Mouse (Mus musculus) CH12.LX (cell line): ENCODE results near the gene Mrpl44.

Experiments
- CTCF ChIP-seq, 2 experiments: IDR thresholded peaks in 1 of 2; conservative IDR thresholded peaks in 1 of 2; 2 replicates each; pipeline ENCODE4 v1.5.1; 2011 to 2012; ENCODE audit warnings: low read depth in 2 of 2, low read length in 2 of 2, improper control_type of control experiment in 1 of 2, inconsistent platforms in 1 of 2, mild to moderate bottlenecking in 1 of 2, moderate library complexity in 1 of 2
- E2F4 ChIP-seq: IDR thresholded peaks from 2 replicates; pipeline ENCODE4 v1.6.1; 2011; ENCODE audit warnings: low read depth, low read length, improper control_type of control experiment; ENCODE audit not compliant: insufficient replicate concordance
- POLR2AphosphoS2 ChIP-seq: IDR thresholded peaks from 2 replicates; pipeline ENCODE4 v1.6.1; 2011; ENCODE audit warnings: low read depth, low read length, improper control_type of control experiment
- ZC3H11A ChIP-seq: IDR thresholded peaks from 2 replicates; pipeline ENCODE4 v1.6.1; 2012; ENCODE audit warnings: low read depth, mild to moderate bottlenecking, inconsistent platforms, low read length, improper control_type of control experiment
- ZMIZ1 ChIP-seq: IDR thresholded peaks from 2 replicates; pipeline ENCODE4 v1.6.1; 2012; ENCODE audit warnings: low read depth, mild to moderate bottlenecking, inconsistent platforms, low read length, improper control_type of control experiment
- ZNF384 ChIP-seq: IDR thresholded peaks from 2 replicates; pipeline ENCODE4 v1.6.1; 2012; ENCODE audit warnings: low read depth, low read length, improper control_type of control experiment, inconsistent platforms

DNA sequence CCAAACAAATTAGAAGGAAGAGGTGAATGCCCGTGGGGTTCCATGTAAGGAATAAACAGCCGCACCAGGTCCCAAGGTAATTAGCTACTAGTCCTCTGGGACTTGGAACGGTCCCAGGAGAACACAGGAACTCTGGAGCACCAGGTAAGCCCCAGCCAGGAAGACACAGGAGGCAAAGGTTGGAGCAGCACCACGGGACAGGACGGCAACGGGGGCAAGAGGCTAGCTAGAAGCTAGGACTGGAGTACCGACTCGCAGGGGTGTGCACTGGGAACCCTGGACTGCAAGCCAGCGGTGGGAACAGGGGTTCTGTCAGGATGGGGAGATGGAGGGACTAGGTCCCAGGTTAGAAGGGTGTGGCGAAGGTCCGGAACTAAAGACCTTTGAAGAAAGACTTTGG, 15.2 kb upstream of the Mrpl44 start:
- TF ChIP-seq ZNF384 (no peak), ZMIZ1 (no peak), CTCF (conservative IDR thresholded peaks at IDR 0.05 in 1 of 2, IDR thresholded peaks at IDR 0.05 in 1 of 2; ENCODE audit: low read depth in 2 of 2, low read length in 2 of 2) (no peak), POLR2AphosphoS2 (no peak), E2F4 (no peak), ZC3H11A (no peak)
